Mouse (Mus musculus): Measurements from ENCODE around the gene Ovol1.

- TF ChIP-seq GATA1 (IDR thresholded peaks at IDR 0.05; ENCODE audit: borderline replicate concordance, low read length) (no peak), FLI1 (IDR thresholded peaks at IDR 0.05; ENCODE audit: low read length) (no peak)
Observed at GRCm38 (mm10) chr19:5580776-5581175, 20.3 kb upstream of the Ovol1 start.
